Mouse (Mus musculus) testis, adult 2 months (tissue): ENCODE measurements around the gene Zfp273.

Experiments
- CTCF ChIP-seq: fragments of 200-500 bp; IDR thresholded peaks from 2 replicates; pipeline ENCODE4 v1.5.1; 2012; ENCODE audit warnings: low read depth, mild to moderate bottlenecking, inconsistent platforms, low read length, moderate library complexity; ENCODE audit not compliant: control insufficient read depth, insufficient read depth, insufficient replicate concordance
- POLR2A ChIP-seq: fragments of 200-500 bp; IDR thresholded peaks from 2 replicates; pipeline ENCODE4 v1.6.1; 2012; ENCODE audit warnings: low read depth, mild to moderate bottlenecking, inconsistent platforms, low read length, moderate library complexity; ENCODE audit not compliant: control insufficient read depth

GRCm38 (mm10) chr13:67844119-67844852 lies 30.7 kb downstream of the Zfp273 start:
- TF ChIP-seq CTCF (no peak), POLR2A (no peak)
